Mouse (Mus musculus) heart, postnatal 25 days (tissue): ENCODE data around the gene Cpsf2. TPM values are rescaled to one million over a fixed set of nuclear protein-coding genes. Genes with fewer than 3 reads are reported as not detected.

Source experiments
- DNase-seq: peaks from one replicate; pipeline ENCODE4 v3.0.0; 2022; ENCODE audit warnings: low spot score
- intact Hi-C: fragments of 180-260 bp; cut with DNase I; formaldehyde crosslinking; loops from one replicate; pipeline ENCODE4 v1.15.1; 2025
- total RNA-seq, 2 experiments: library from RNA; stranded (reverse); gene quantifications; 2 replicates each; pipeline ENCODE4 v1.2.3; 2021

The Cpsf2 gene
- total RNA-seq, 2 experiments from 2014 or later, result 13.2 to 13.9 TPM

DNA sequence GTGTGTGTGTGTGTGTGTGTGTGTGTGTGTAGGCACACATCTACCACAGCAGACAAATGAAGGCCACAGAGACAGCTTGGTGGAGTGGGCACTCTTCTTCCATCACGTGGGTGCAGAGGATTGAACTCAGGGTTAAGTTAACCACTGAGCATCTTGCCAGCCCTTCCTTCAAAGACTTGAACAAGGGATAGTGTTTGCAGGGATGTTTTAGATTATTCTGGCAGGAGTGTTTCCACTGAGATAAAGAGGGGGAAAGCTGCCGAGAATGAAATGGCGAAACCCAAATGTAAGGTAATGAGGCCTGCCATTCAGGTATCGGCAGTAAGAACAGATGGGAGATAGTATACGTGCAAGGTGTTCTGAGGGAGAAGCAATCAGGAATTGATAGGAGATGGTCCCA lies 2.4 kb downstream of the Cpsf2 start:
- intact Hi-C loops, result loop anchor here (5.0 kb wide), 1 partner anchor 489 kb away; the partner anchor contains the start of gene Golga5
- no peak for DNase-seq

DNA sequence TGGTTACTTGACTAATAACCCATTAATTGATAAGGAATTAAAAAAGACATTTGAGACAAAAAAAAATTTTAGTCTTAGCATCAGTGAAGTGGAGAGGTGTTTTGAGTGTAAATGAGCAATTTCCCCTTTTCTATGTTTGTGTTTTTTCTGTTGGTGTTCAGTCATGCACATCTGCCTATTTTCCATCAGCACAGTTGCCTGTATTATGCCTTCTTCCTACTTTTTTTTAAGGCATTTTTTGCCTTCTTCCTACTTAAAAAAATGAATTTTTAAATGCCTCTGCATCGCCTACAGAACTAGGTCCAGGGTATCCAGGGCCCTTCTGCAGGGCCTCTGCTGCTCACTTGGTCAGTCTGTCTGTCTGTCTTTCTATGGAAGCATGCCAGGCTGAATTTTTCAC lies 2.8 kb downstream of the Cpsf2 start:
- intact Hi-C loops, result loop anchor here (5.0 kb wide), 1 partner anchor 489 kb away; the partner anchor contains the start of gene Golga5

DNA sequence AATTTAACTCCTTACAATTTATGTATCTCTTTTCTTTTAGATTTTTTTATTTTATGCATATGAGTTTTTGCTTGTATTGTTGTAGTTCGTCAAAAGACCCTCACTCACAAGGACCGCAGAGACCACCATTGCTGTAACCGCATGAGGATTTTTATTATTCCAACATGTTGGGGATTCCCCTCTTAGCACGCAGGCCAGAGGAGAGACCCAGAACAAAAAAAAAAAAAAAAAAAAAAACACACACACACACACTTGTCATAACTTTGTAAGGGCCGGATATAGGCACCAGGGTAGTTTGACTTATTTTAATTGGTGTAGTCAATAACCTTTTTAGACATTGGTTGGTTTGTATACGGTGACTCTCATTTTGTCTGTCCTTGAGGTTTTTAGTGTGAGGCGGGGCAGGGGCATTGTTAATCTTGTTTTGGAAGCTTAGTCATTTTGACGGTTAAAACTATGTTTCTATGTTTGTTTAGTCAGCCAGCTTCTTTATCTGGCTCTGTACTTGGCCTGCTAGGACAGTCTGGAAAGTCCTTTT lies 3.5 kb downstream of the Cpsf2 start:
- DNase-seq, result no peak
- intact Hi-C loops, result loop anchor here (5.0 kb wide), 1 partner anchor 488 kb away; the partner anchor contains the start of gene Golga5

More for the DNA sequence above, 2.8 kb downstream of the Cpsf2 start:
- no peak for DNase-seq

DNA sequence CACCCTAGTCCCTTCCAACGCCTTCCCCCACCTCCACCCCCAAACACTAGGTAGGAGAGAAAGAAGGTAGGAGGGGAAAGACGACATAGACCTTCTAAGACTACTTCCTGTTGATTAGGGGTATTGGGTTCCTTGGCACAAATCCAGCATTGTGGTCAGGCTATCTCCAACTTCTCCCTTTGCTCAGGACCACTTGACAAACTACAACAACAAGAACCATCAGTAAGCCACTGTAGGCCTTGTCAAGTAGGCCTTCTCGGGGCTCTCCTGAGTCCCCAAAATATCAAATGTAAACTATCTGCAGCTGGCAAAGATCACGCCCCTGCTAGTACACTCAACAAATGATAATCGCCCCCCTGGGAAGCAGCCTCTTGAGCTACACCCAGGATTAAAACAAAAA lies 4.5 kb downstream of the Cpsf2 start:
- intact Hi-C loops, result no loop called here

DNA sequence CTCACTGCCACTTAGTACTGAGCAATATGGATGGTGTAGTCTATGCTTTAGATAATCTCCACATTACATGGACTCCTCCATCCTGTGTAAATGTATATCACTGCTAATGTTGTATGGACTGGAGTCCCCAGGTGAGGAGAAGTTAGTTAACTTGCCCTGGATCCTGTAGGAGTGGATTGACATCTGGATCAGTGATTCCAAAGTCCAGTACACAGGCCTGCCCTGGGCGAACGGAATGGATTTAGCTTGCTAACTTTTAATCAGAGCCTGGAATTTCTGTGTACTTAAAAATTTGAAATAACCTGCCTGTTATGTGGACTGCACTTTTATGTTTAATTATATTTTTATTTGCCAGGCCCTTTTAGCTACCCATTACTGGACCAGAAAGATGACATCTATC lies 5.8 kb downstream of the Cpsf2 start:
- intact Hi-C loops, result no loop called here
- DNase-seq, result no peak

More for the DNA sequence above, 4.5 kb downstream of the Cpsf2 start:
- DNase-seq, result no peak

DNA sequence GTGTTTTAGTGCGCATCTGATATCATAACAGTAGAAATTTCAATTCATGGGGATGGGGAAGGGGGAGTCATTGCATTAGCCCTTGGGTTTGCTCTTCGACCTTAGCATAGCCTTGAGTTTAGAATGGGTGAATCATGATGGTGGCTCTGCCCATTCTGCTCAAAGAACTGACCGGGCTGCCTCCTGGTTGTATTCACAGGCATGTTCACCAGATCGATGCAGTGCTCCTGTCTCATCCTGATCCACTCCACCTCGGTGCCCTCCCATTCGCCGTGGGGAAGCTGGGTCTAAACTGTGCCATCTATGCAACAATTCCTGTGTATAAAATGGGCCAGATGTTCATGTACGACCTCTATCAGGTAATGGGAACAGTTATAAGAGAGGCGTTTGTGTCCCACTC lies 7.2 kb downstream of the Cpsf2 start:
- intact Hi-C loops, result no loop called here
- no peak for DNase-seq

DNA sequence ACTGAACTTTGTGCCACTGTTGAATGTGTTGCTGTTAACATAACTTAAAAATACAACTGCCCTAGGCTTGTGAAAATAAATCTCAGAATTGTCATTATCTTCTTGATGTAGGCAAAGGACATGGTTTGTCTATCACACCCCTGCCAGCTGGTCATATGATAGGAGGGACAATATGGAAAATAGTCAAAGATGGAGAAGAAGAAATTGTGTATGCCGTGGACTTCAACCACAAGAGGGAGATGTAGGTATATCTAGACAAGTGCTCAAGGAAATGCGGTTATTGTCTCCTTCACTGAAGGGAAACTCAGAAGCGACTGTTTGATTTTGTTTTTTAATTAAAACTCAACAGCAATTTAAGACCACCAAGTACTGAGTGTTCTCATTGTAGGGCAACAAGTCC lies 9.3 kb downstream of the Cpsf2 start:
- intact Hi-C loops, result loop anchor here (2.0 to 5.0 kb wide), 2 partner anchors 402 to 477 kb away; no protein-coding TSS in a partner anchor
- DNase-seq, result no peak

DNA sequence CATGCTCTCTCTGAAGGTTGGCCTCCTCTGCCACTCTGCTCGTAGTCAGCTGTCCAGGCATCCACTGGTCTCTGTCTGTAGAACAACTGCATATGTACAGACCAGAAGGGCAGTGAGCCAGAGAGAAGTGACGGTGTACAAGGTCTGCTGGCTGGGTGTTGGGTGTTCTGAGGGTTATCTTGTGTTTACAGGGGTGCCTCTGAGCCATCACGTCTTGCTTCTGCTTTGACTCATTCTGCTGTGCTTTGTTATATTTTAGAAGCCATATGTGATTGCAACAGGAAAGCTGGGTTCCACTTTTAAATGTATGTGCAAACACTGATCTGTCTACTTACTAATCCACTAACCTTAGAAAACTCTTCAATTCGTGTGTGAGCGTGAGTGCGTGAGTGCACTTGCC lies 11.9 kb downstream of the Cpsf2 start:
- intact Hi-C loops, result loop anchor here (5.0 kb wide), 1 partner anchor 475 kb away; no protein-coding TSS in a partner anchor

DNA sequence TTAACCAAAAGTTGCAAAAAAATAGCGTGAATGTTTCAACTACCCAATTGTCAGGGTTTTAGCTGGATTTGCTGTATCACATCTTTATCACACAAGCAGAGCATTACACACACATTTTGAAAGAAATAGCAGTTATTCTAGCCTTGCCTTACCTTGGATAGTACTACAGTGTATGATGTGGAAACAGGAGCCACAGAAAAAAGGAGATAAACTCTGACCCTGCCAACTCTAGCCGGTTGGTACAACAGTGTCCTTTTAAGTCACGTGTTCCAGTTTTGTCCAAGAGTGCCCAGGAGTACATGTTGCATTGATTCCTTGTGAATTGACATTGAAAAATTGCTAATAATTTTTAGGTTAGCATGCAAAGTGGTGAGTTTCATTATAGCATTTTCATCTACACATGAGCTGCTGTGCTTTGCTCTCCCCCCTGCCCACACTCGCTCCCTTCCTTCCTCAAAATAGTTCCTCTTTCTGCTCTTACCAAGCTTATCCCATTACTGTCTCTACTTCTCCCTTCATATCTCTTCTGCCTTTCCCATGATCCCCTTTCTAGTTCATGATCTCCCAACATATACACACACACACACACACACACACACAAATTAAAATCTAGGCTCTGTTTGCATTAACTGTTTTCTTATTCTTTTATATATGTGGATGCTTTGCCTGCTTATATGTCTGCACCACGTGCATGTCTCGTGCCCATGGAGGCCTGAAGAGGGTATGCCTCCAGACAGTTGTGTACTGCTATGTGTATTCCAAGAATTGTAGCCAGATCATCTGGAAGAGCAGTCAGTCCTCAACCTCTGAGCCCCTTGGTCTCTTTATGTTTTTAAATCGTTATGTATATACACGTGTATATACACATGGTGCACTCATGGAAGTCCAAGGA lies 19.0 kb downstream of the Cpsf2 start:
- DNase-seq, result no peak
- intact Hi-C loops, result no loop called here

More for the DNA sequence above, 11.9 kb downstream of the Cpsf2 start:
- no peak for DNase-seq

DNA sequence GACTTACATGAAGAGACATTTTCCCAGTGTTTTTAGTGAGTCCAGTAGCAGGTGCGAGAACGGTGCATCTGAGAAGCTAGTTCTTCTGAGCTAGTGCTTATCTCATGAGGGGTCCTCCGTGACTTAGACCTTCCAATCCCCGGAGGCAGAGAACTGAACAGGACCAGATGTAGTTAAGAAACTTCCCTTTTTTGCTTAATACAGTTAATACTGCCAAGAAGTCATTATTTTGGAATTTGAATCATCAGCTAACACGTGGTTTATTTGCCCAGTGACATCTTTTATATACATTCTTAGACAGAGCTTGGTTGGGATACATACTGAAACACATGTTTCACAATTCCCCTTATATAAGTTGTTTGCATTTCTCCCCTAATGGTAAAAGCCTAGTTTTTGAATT lies 23.1 kb downstream of the Cpsf2 start:
- intact Hi-C loops, result no loop called here
- no peak for DNase-seq

DNA sequence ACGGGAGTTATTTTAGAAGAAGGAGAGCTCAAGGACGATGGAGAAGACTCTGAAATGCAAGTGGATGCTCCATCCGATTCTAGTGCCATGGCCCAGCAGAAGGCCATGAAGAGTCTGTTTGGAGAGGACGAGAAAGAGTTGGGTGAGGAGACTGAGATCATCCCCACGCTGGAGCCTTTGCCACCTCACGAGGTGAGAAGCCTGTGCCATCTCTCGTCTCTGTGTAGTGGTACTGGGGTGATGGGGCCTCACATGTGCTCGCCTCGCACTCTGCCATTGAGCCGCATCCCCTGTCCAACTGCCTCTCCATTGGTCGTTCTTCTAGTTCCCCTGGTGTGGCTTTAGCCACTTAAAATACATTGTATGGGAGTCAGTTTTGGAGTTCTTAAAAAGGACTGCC lies 25.0 kb downstream of the Cpsf2 start:
- intact Hi-C loops, result loop anchor here (5.0 kb wide), 1 partner anchor 387 kb away; no protein-coding TSS in a partner anchor

DNA sequence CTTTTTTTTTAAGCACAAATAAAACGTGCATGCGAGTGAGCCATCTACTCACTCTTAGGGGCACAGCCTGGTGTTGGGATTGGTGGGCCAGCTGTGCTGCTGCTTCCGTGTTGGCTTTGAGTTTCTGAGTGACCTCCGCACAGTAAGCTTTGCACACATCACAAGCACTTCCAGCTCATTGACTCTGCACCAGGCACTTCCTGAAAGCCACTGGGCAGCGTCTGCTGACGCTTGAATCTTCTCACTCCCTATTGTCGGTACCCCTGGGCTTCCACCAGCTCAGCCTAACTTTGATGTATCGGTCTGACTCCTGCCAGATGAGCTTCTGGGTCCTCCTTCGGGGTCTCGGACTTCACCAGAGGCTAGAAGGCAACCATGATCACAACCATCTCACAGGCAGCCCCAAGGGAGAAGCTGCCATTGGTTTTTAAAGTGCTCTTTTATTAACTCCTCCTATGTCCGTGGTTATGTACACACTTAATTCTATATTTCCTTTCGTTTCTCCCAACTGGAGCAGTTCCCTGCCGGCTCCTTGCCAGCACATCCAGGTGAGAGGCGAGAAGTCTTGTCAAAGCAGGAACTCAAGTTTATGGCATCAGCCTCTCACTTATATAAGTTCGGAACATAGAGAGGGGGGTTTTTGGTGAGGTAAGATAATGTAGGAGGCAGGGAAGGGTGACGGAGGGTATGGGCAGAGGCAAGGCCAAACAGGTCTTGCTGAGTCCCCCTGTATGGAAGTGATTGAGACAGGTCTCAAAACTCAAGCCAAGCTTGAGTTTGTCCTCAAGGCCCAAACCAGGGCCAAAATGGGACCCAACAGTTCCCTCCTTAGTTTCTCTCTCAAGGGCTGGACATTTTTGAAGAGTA lies 32.6 kb downstream of the Cpsf2 start:
- intact Hi-C loops, result loop anchor here (5.0 kb wide), 2 partner anchors 109 to 174 kb away; no protein-coding TSS in a partner anchor
- no peak for DNase-seq

More for the DNA sequence above, 25.0 kb downstream of the Cpsf2 start:
- DNase-seq, result no peak

DNA sequence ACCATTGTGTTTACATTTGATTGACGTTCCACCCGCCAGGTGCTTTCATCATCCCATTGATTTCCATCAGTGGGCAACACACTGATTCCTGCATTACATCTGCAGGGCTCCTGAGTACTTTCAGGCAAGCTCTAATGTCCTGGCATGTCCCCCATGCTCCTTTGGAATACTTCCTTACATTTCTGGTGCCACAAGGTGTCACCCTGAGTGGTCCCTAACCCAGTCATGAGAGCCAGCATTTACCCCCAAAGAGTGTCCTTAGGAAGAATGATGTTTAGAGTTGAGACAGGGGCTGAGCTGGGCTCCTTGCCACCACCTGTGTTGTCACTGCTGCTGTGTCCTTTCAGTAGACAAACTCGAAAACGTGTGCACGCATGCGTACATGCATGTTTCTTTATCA lies 33.8 kb downstream of the Cpsf2 start:
- intact Hi-C loops, result loop anchor here (5.0 kb wide), 2 partner anchors 108 to 173 kb away; no protein-coding TSS in a partner anchor
- DNase-seq, result no peak

DNA sequence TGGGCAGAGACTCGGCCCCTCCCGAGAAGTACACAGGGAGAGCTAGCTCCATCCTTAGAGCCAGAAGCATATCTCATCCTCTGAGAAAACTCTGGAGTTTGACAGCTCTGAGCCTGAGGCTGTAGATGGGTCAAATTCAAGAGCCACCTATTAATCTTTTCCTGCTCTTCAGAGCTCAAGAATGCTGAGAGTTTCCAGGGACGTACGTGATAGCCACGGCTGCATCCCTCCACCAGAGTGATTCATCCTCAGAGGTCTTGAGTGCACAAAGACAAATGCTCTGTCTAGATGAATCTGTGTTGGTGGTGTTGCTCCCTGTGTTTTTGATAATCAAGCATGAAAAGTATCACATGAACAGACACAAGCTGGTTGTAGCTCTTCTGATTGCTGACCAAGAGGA lies 38.6 kb downstream of the Cpsf2 start:
- DNase-seq, result no peak
- intact Hi-C loops, result no loop called here

DNA sequence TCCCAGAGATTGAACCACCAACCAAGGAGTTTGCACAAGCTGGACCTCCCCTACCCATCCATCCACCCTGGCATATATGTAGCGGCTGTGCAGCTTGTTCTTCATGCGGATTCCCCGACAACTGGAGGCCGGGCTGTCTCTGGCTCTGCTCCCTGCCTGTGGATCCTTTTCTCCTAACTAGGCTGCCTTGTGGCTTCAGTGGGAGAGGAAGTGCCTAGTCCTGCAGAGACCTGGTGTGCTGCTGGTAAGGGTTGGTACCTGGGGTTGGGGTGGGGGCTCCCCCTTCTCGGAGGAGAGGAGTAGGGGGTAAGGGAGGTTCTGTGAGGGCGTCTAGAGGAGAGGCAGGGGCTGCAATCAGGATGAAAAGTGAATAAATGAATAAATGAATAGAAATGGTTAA lies 39.3 kb downstream of the Cpsf2 start:
- DNase-seq, result no peak
- intact Hi-C loops, result no loop called here

DNA sequence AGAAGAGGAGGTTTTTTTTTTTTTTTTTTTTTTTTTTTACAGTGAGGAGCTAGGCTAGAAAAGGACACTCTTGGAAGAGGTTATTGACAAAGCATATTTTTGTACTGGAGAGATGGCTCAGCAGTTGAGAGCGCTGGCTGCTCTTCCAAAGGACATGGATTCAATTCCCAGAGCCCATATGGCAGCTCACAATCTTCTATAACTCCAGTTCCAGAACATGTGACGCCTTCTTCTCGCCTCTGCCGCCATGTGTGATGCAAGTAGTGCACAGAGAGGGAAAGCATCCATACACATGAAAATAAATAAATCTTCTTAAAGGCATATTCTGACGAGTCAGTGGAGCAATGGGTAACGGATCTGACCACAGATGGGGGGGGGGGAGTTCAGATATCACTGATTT lies 46.1 kb downstream of the Cpsf2 start:
- no peak for DNase-seq
- intact Hi-C loops, result no loop called here

DNA sequence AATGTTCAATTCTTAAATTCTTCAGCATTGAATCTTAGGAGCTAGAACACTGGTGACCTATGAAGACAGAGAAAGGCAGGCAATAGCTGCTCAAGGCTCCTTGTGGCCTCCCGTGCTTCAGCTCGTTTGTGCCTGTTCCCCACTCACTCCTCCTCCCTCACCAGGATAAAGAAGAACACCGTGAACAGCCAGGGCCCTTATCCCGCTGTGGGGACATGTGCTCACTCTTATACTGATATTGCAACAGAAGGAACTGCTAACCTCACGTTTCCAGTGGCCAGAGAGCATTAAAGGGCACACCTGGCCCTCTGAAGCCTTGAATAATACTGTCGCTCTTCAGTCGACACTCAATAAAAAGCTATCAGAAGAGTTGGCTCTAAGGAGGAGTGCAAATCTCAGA lies 53.4 kb downstream of the Cpsf2 start:
- intact Hi-C loops, result no loop called here
- DNase-seq, result no peak

DNA sequence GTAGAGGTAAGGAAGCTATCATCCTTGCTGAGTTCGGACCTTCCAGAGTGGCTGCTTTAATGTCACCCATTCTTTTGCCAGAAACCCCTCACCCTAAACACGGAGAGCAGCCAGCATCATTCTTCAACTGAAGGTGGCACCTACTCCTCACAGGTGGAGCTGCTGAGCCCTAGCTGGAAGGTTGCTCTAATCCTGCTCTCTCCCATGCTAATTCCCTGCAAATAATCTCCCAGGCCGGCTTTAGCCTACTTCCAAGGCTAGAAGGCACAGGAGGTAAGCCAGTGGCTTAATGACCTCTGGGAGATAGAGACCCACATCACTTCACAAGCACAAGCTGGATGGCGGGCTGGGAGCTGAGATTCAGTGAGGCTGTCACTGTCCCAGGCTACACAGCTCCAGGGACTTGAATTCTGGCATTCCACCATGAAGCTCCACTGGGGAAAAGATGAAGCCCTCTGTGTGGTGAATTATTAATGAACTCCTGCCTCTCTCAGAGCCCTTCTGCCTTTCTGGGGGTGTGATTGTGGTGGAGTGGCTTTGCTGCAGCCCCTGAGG lies 54.2 kb downstream of the Cpsf2 start:
- DNase-seq, result no peak
- intact Hi-C loops, result no loop called here

DNA sequence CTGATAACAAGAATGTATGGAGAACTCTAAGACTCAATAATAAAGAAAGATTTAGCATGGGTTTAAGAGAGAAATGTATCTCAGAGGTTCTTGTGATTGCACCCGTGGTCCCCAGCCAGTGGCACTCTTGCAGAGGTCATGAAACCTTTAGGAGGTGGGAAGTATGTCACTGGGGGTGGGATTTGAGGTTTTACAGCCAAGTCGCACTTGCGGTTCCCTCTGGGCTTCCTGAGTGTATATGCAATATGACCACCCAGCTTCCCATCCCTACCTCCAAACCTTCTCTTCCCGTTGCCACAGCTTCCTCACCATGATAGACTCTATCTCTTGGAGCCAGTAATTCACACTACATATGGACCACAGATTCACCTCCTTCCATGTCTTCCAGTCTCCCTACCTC lies 59.1 kb downstream of the Cpsf2 start:
- DNase-seq, result no peak
- intact Hi-C loops, result no loop called here

DNA sequence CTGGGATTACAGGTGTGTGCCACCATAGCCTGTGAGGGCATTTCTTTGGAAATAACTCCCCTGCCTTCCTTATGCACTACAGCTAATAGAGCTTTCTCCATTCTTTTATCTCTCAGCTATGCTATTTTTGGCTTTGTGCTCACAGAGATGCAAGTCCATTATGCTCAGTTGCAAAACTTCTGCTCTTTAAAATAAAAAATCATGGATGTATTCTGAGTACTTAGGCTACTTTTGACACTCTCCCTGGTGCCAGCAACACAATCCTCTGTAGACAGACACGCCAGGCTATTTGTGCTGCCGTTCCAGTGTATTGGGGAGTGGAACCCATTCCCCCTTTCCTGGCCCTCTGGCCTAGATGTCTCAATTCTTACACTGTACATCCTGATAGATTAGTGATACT lies 64.1 kb downstream of the Cpsf2 start:
- no peak for DNase-seq
- intact Hi-C loops, result no loop called here
